Mouse (Mus musculus) ES-Bruce4 (cell line): ENCODE results near the gene Gm12695. TPM values are rescaled to one million over a fixed set of nuclear protein-coding genes. Genes with fewer than 3 reads are reported as not detected.

Experiments
- H3K27ac ChIP-seq: 2 replicates; pipeline ENCODE4 v1.5.1; 2012; ENCODE audit warnings: low read length, inconsistent platforms; ENCODE audit not compliant: insufficient read depth
- H3K27me3 ChIP-seq: 2 replicates; pipeline ENCODE4 v1.6.1; 2012; ENCODE audit warnings: mild to moderate bottlenecking, low read length, inconsistent platforms; ENCODE audit not compliant: control insufficient read depth, poor library complexity, insufficient read depth, severe bottlenecking
- H3K36me3 ChIP-seq: 2 replicates; pipeline ENCODE4 v1.6.1; 2012; ENCODE audit warnings: inconsistent platforms, mild to moderate bottlenecking, low read length, moderate library complexity; ENCODE audit not compliant: control insufficient read depth, poor library complexity, insufficient read depth, severe bottlenecking
- H3K4me1 ChIP-seq: one replicate; pipeline ENCODE4 v1.8.1; 2011; ENCODE audit warnings: low read length; ENCODE audit not compliant: control insufficient read depth, insufficient read depth
- H3K4me3 ChIP-seq: 2 replicates; pipeline ENCODE4 v1.5.1; 2011; ENCODE audit warnings: low read depth, mild to moderate bottlenecking, low read length
- H3K9ac ChIP-seq: 2 replicates; pipeline ENCODE4 v1.6.1; 2012; ENCODE audit warnings: low read depth, mild to moderate bottlenecking, inconsistent platforms; ENCODE audit not compliant: poor library complexity, severe bottlenecking
- H3K9me3 ChIP-seq: replicated peaks from 2 replicates; pipeline ENCODE4 v1.6.1; 2012; ENCODE audit warnings: mild to moderate bottlenecking, low read length, inconsistent platforms; ENCODE audit not compliant: control insufficient read depth, poor library complexity, insufficient read depth, severe bottlenecking
- CTCF ChIP-seq: IDR thresholded peaks from one replicate; pipeline ENCODE4 v1.8.1; 2011; ENCODE audit warnings: low read depth, low read length
- EP300 ChIP-seq: IDR thresholded peaks from 2 replicates; pipeline ENCODE4 v1.6.1; 2011; ENCODE audit warnings: low read depth, low read length; ENCODE audit not compliant: insufficient read depth
- POLR2A ChIP-seq: IDR thresholded peaks from one replicate; pipeline ENCODE4 v1.8.1; 2011; ENCODE audit warnings: low read length; ENCODE audit not compliant: insufficient read depth
- polyA plus RNA-seq: library from polyadenylated mRNA; stranded (reverse); fragments of >200 nt; gene quantifications from 2 replicates; pipeline ENCODE4 v1.2.4, GENCODE M21; 2011; ENCODE audit warnings: low read depth; ENCODE audit not compliant: missing spikeins, insufficient read depth, insufficient read length

Gm12695 gene
- polyA plus RNA-seq = not detected in 2 replicates

DNA sequence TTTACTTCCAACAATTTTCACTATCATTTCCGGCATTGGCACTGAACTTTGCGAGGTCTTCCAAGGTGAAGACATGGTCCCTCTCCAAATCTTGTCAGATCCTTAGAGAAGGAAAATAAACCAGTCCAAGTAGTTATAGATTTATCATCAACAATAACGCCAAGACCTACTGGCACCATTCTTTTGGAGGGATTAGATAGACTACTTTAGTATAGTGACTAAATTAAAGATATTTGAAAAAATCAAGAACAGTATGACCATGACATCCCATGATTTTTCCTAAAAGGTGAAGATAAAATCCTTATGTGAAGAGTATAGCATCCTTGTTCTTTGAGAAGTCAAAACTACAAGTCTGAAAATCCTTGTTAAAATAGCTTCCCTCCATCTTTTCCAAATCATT is at the start of gene Gm12695:
Gene Gm12695 (minus strand): TSS at position 101 of the 400 bp plus-strand sequence.
- Histone ChIP-seq H3K27ac (no peak within 1 kb of the TSS), H3K9me3 (no peaks in the 10 kb centered on the region), H3K4me1 (no peaks in the 10 kb centered on the region), H3K9ac (no peak within 1 kb of the TSS), H3K4me3 (no peak within 1 kb of the TSS), H3K27me3 (no peaks in the 10 kb centered on the region), H3K36me3 (no peaks in the 10 kb centered on the region)
- TF ChIP-seq POLR2A (no peak), EP300 (no peak), CTCF (no peak)

DNA sequence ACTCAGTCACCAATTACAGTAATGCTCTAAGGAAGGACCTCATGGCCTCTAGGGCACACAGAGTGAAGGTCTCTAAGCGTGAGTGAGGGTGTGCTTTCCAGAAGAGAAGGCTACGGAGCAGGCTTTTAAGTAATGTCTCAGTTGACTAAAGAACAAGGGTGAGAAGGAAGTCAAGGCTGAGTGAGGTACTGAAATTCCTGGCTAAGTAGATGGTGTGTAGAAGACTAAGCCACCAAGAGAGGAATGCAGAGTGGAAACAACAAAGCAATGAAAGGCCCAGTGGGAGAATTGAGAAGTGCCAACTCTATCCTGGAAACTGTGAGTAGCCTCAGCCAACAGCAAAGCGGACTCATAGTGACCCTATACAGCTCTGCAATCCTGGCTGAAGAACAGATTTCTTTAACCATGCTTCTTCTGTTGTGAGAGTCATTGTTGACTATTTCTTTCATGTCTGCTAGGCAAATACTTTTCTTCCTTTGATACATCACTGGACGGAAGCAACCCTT is 40.6 kb upstream of the Gm12695 start:
- Histone ChIP-seq H3K9ac (no peak overlapping the region), H3K27me3 (no peaks in the 10 kb centered on the region), H3K4me3 (no peak overlapping the region), H3K4me1 (no peaks in the 10 kb centered on the region), H3K9me3 (no peaks in the 10 kb centered on the region), H3K36me3 (no peaks in the 10 kb centered on the region), H3K27ac (no peak overlapping the region)
- TF ChIP-seq POLR2A = no peak
- TF ChIP-seq CTCF = no peak
- no peak for TF ChIP-seq EP300

GRCm38 (mm10) chr4:96806824-96807808 is 22.1 kb upstream of the Gm12695 start:
- TF ChIP-seq EP300 (no peak), CTCF (no peak), POLR2A (no peak)
- no peaks in the 10 kb centered on the region for H3K9me3 ChIP-seq
- no peak overlapping the region for H3K4me3 ChIP-seq
- no peaks in the 10 kb centered on the region for H3K27me3 ChIP-seq
- no peaks in the 10 kb centered on the region for H3K36me3 ChIP-seq
- no peak overlapping the region for H3K27ac ChIP-seq
- no peaks in the 10 kb centered on the region for H3K4me1 ChIP-seq
- no peak overlapping the region for H3K9ac ChIP-seq

- Histone ChIP-seq H3K27ac (no peak overlapping the region), H3K27me3 (no peaks in the 10 kb centered on the region), H3K4me3 (no peak overlapping the region), H3K4me1 (no peaks in the 10 kb centered on the region), H3K9me3 (no peaks in the 10 kb centered on the region), H3K9ac (no peak overlapping the region), H3K36me3 (no peaks in the 10 kb centered on the region)
- TF ChIP-seq CTCF = no peak
- TF ChIP-seq EP300 = no peak
- no peak for TF ChIP-seq POLR2A
Measured at GRCm38 (mm10) chr4:96799380-96800157, 14.6 kb upstream of the Gm12695 start.

DNA sequence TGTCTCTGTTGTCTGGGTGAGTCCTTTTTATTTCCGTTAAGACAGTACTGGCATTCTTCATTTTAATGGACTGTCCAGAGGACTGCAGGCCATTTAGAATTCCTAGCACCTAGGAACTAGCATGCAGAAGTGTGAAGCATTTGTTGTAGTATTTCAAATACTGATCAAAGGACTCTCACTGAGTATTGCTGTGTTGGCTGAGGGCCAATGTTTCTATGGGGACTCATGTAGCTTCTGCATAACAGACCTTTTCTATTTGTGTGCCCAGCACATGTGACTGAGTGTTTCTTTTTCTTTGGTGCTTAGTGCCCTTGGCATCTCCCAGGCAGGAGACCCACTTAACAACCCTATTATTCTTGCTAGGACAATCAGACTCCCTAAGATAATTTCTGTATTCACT is 12.6 kb upstream of the Gm12695 start:
- no peak overlapping the region for H3K4me3 ChIP-seq
- H3K27ac ChIP-seq = no peak overlapping the region
- no peak overlapping the region for H3K9ac ChIP-seq
- H3K9me3 ChIP-seq = no peaks in the 10 kb centered on the region
- H3K4me1 ChIP-seq = no peaks in the 10 kb centered on the region
- H3K36me3 ChIP-seq = no peaks in the 10 kb centered on the region
- TF ChIP-seq EP300 (no peak), CTCF (no peak), POLR2A (no peak)
- H3K27me3 ChIP-seq = no peaks in the 10 kb centered on the region
